9 mouse cellular contexts compared by ENCODE assay signal in the genomic region with DNA sequence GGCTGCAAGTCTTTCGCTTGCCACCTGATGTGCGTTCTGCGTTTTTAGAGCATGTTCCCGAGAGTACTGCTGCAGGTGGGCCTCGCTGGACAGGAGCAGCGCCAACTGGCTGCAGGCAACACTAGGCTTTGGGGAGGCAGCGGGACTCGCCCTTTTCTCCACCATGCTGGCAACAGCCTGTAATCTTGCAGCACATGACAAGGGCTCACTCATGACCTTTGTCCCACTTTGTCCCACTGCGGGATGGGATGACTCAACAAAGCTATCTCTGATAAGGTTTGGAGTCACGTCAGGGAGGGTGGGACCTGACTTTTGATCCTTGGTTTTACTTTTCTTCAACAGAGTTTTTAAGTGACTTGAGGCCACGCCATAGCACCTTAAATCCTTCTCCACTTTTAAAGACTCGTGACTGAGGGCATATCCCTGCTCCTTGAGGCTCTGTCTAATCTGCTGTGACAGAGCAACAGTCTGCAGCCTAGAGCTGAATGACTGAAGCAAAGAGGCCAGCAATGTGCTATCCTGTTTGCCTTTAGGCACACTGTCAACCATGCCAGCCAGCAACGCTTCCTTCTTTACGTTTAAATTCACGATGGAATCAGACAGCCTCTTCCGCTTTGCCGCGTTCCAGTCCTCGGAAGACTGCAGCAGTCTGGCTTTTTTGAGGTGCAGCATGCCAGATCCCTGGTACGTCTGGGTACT.
DNase-seq lines count a peak whose midpoint lies in the region; ATAC-seq and TF ChIP-seq lines count a peak whose summit lies in the region.
"Had no signal": no experiment of that assay in that cellular context is flagged by ENCODE, and none has a peak within 500 bp of the region (broad histone marks: within the 10 kb centered on the region; RNA-seq: fewer than 3 reads in every experiment).

No protein-coding gene starts in this region.

- TF ChIP-seq CTCF in small intestine, adult 2 months (IDR thresholded peaks at IDR 0.05; ENCODE audit: extremely low read depth, insufficient read length, insufficient replicate concordance, low read depth, low read length) = no peak

- DNase-seq in midbrain, embryonic 10.5 days (ENCODE audit: low spot score) = no peak
- peak; percentile 39 to 59 for DNase-seq in heart, postnatal 36 days
- no peak for DNase-seq in layer of hippocampus, adult 9-10 months (ENCODE audit: low spot score)
- DNase-seq in cerebellum, adult 8-10 months = no peak
- no peak for DNase-seq in urinary bladder, postnatal 10 days (ENCODE audit: low spot score)
- DNase-seq: layer of hippocampus, adult 9-11 months had no signal

- no peaks in the 10 kb centered on the region for H3K9me3 ChIP-seq in midbrain, embryonic 10.5 days (replicated peaks)
- no peaks in the 10 kb centered on the region for H3K9me3 ChIP-seq in midbrain, embryonic 16.5 days (replicated peaks; ENCODE audit: control insufficient read depth, low read length, poor library complexity, severe bottlenecking)

- peaks cover 58% of the 10 kb centered on the region for H3K36me3 ChIP-seq in midbrain, embryonic 10.5 days
- peaks cover 19% of the 10 kb centered on the region; the same call in 1 of the 2 replicates for H3K36me3 ChIP-seq in midbrain, embryonic 16.5 days (ENCODE audit: control insufficient read depth, insufficient read depth, low read length)
- H3K36me3 ChIP-seq in small intestine, adult 2 months (ENCODE audit: control insufficient read depth, insufficient read depth, low read length) = peaks cover 43% of the 10 kb centered on the region

- H3K4me3 ChIP-seq in midbrain, embryonic 10.5 days = no peak overlapping the region
- H3K4me3 ChIP-seq in midbrain, embryonic 16.5 days (ENCODE audit: low read depth, low read length) = no peak overlapping the region
- H3K4me3 ChIP-seq in small intestine, adult 2 months (ENCODE audit: low read depth, low read length) = 0 out of 2 replicates have a peak overlapping the region, but pooled peaks have one; percentile 1

- H3K27me3 ChIP-seq in midbrain, embryonic 10.5 days (ENCODE audit: low read depth, poor library complexity, severe bottlenecking) = no peaks in the 10 kb centered on the region
- H3K27me3 ChIP-seq in midbrain, embryonic 16.5 days (ENCODE audit: control insufficient read depth, insufficient read depth, low read depth, low read length) = no peaks in the 10 kb centered on the region
- no peaks in the 10 kb centered on the region for H3K27me3 ChIP-seq in small intestine, adult 2 months (ENCODE audit: control insufficient read depth, insufficient read depth, low read length)

- H3K9ac ChIP-seq in midbrain, embryonic 16.5 days (ENCODE audit: low read depth, low read length) = no peak overlapping the region

- peak overlapping the region; percentile 23; the same call in 1 of the 2 replicates for H3K27ac ChIP-seq in midbrain, embryonic 10.5 days (replicated peaks)
- no peak overlapping the region for H3K27ac ChIP-seq in midbrain, embryonic 16.5 days (ENCODE audit: low read length)
- peak overlapping the region; percentile 91 for H3K27ac ChIP-seq in small intestine, adult 2 months (ENCODE audit: insufficient read depth, low read depth, low read length)

- WGBS in midbrain, embryonic 10.5 days = 92% methylated on average over 20 of the region's 20 CpGs
- WGBS in midbrain, embryonic 16.5 days = 88% methylated on average over 20 of the region's 20 CpGs
- 29% methylated on average over 20 of the region's 20 CpGs for WGBS in small intestine, adult 2 months

- peaks cover 13% of the 10 kb centered on the region; the same call in 1 of the 2 replicates for H3K4me1 ChIP-seq in midbrain, embryonic 10.5 days
- 0 out of 2 replicates have a peak, but pooled peaks cover 2% of the 10 kb centered on the region for H3K4me1 ChIP-seq in midbrain, embryonic 16.5 days (ENCODE audit: control insufficient read depth, insufficient read depth, low read length)
- peaks cover 19% of the 10 kb centered on the region for H3K4me1 ChIP-seq in small intestine, adult 2 months (ENCODE audit: control insufficient read depth, insufficient read depth, insufficient read length, low read length)

- TF ChIP-seq POLR2A in small intestine, adult 2 months (IDR thresholded peaks at IDR 0.05; ENCODE audit: low read depth, low read length) = no peak

- ATAC-seq in midbrain, embryonic 16.5 days = no peak
- peak; percentile 72 for ATAC-seq in common myeloid progenitor, adult 5-6 weeks (replicated peaks; ENCODE audit: low read depth, poor library complexity, severe bottlenecking)

- no peak overlapping the region for H3K4me2 ChIP-seq in midbrain, embryonic 16.5 days (ENCODE audit: low read length)

- intact Hi-C loops in heart, postnatal 36 days (cut with DNase I) = loop anchor here (2.0 kb wide), 2 partner anchors 31 to 79 kb away; a partner anchor contains a TSS

Comparison
In these comparisons a context has a peak if more than half of its experiments do, and no peak if none do; other contexts are left out.
1. DNase-seq: peak in heart, postnatal 36 days (2 of 2); none in midbrain, embryonic 10.5 days (single experiment), layer of hippocampus, adult 9-10 months (single experiment), cerebellum, adult 8-10 months (single experiment) and urinary bladder, postnatal 10 days (single experiment).